Mouse (Mus musculus) neural tube, embryonic 12.5 days (tissue): ENCODE measurements around the gene Mtmr2. TPM values are rescaled to one million over a fixed set of nuclear protein-coding genes. Genes with fewer than 3 reads are reported as not detected.
"Not testable (repeated sequence)": the region's sequence is repeated elsewhere in the genome, so short reads cannot be mapped to it uniquely, and the experiment has no call there.

Experiments
- ATAC-seq: fragments of 200-750 bp; cut with Nextera tagmentation; 2 replicates; pipeline ENCODE4 v1.8.0; 2017; ENCODE audit warnings: low read depth, mild to moderate bottlenecking, moderate TSS enrichment, moderate library complexity; ENCODE audit not compliant: low FRiP score
- H3K27ac ChIP-seq: fragments of 300-500 bp; sonication (generic); 2 replicates; pipeline ENCODE4 v1.5.1; 2016
- H3K27me3 ChIP-seq: fragments of 300-500 bp; sonication (generic); replicated peaks from 2 replicates; pipeline ENCODE4 v1.6.1; 2016; ENCODE audit warnings: mild to moderate bottlenecking
- H3K36me3 ChIP-seq: fragments of 300-500 bp; sonication (generic); 2 replicates; pipeline ENCODE4 v1.6.1; 2016; ENCODE audit warnings: mild to moderate bottlenecking
- H3K4me1 ChIP-seq: fragments of 300-500 bp; sonication (generic); 2 replicates; pipeline ENCODE4 v1.6.1; 2016
- H3K4me2 ChIP-seq: fragments of 300-500 bp; sonication (generic); replicated peaks from 2 replicates; pipeline ENCODE4 v1.6.1; 2016; ENCODE audit warnings: mild to moderate bottlenecking
- H3K4me3 ChIP-seq: fragments of 300-500 bp; sonication (generic); 2 replicates; pipeline ENCODE4 v1.5.1; 2016
- H3K9ac ChIP-seq: fragments of 300-500 bp; sonication (generic); 2 replicates; pipeline ENCODE4 v1.6.1; 2016; ENCODE audit warnings: mild to moderate bottlenecking
- H3K9me3 ChIP-seq: fragments of 300-500 bp; sonication (generic); 2 replicates; pipeline ENCODE4 v1.6.1; 2016; ENCODE audit warnings: mild to moderate bottlenecking
- WGBS: fragments of 180-500 bp; shearing (Covaris S2); methylation state at CpG from one replicate; pipeline ENCODE4 v1.1.7; 2016; 5-methylcytosine and 5-hydroxymethylcytosine counted together
- polyA plus RNA-seq: library from polyadenylated mRNA; unstranded; fragments of >200 nt; fragmentation: Nextera tagmentation; extraction: Ambion mirVana; gene quantifications from 2 replicates; pipeline ENCODE4 v1.2.1, GENCODE M21; 2016

Mtmr2 gene
- polyA plus RNA-seq, 1 experiment from 2014 or later, result 70.2 TPM

GRCm38 (mm10) chr9:13752543-13752942 lies 4.3 kb downstream of the Mtmr2 start:
- 91% methylated on average over 4 of the region's 4 CpGs for WGBS

GRCm38 (mm10) chr9:13760430-13760829 lies 12.2 kb downstream of the Mtmr2 start:
- H3K9ac ChIP-seq, result no peak overlapping the region
- no peaks in the 10 kb centered on the region for H3K36me3 ChIP-seq
- no peak for ATAC-seq
- no peaks in the 10 kb centered on the region for H3K27me3 ChIP-seq
- no peak overlapping the region for H3K4me3 ChIP-seq
- 95% methylated on average over 3 of the region's 3 CpGs for WGBS
- H3K27ac ChIP-seq, result no peak overlapping the region
- H3K4me2 ChIP-seq, result no peak overlapping the region
- H3K4me1 ChIP-seq, result no peaks in the 10 kb centered on the region
- no peaks in the 10 kb centered on the region for H3K9me3 ChIP-seq

More at GRCm38 (mm10) chr9:13752543-13752942, 4.3 kb downstream of the Mtmr2 start:
- H3K9ac ChIP-seq, result no peak overlapping the region
- ATAC-seq, result no peak
- peaks cover 3% of the 10 kb centered on the region; the same call in 1 of the 2 replicates for H3K4me1 ChIP-seq
- no peaks in the 10 kb centered on the region for H3K27me3 ChIP-seq
- H3K36me3 ChIP-seq, result no peaks in the 10 kb centered on the region
- H3K27ac ChIP-seq, result no peak overlapping the region
- H3K4me2 ChIP-seq, result no peak overlapping the region
- H3K9me3 ChIP-seq, result no peaks in the 10 kb centered on the region; the same call in 1 of the 2 replicates
- H3K4me3 ChIP-seq, result no peak overlapping the region

GRCm38 (mm10) chr9:13765624-13766023 lies 17.4 kb downstream of the Mtmr2 start:
- no peak for ATAC-seq
- Histone ChIP-seq H3K36me3 (no peaks in the 10 kb centered on the region), H3K9ac (no peak overlapping the region), H3K27ac (no peak overlapping the region), H3K27me3 (no peaks in the 10 kb centered on the region), H3K4me3 (no peak overlapping the region), H3K4me2 (no peak overlapping the region), H3K9me3 (no peaks in the 10 kb centered on the region), H3K4me1 (no peaks in the 10 kb centered on the region)
- WGBS, result 76% methylated on average over 2 of the region's 2 CpGs

- 83% methylated on average over 7 of the region's 7 CpGs for WGBS
- no peaks in the 10 kb centered on the region for H3K4me1 ChIP-seq
- no peaks in the 10 kb centered on the region for H3K27me3 ChIP-seq
- no peak overlapping the region for H3K4me3 ChIP-seq
- no peak for ATAC-seq
- no peak overlapping the region for H3K4me2 ChIP-seq
- no peaks in the 10 kb centered on the region for H3K9me3 ChIP-seq
- no peak overlapping the region for H3K9ac ChIP-seq
- no peak overlapping the region for H3K27ac ChIP-seq
- no peaks in the 10 kb centered on the region for H3K36me3 ChIP-seq
Measured at GRCm38 (mm10) chr9:13766570-13766969, 18.4 kb downstream of the Mtmr2 start.

- Histone ChIP-seq H3K27me3 (no peaks in the 10 kb centered on the region), H3K36me3 (no peaks in the 10 kb centered on the region), H3K4me3 (no peak overlapping the region), H3K4me1 (no peaks in the 10 kb centered on the region), H3K4me2 (no peak overlapping the region), H3K9ac (no peak overlapping the region), H3K27ac (no peak overlapping the region), H3K9me3 (no peaks in the 10 kb centered on the region)
- ATAC-seq, result no peak
- WGBS, result 97% methylated on average over 1 of the region's 1 CpGs
Measured at GRCm38 (mm10) chr9:13774732-13775131, 26.5 kb downstream of the Mtmr2 start.

- no peak for ATAC-seq
- Histone ChIP-seq H3K9ac (no peak overlapping the region), H3K4me3 (no peak overlapping the region), H3K4me2 (no peak overlapping the region), H3K9me3 (no peaks in the 10 kb centered on the region), H3K27me3 (no peaks in the 10 kb centered on the region), H3K27ac (no peak overlapping the region), H3K4me1 (no peaks in the 10 kb centered on the region), H3K36me3 (peaks cover 20% of the 10 kb centered on the region)
- WGBS, result 93% methylated on average over 1 of the region's 1 CpGs
Measured at GRCm38 (mm10) chr9:13781985-13782384, 33.8 kb downstream of the Mtmr2 start.

- H3K36me3 ChIP-seq, result peaks cover 22% of the 10 kb centered on the region
- WGBS, result 96% methylated on average over 8 of the region's 8 CpGs
- not testable (repeated sequence) for H3K4me1 ChIP-seq, H3K4me2 ChIP-seq, H3K4me3 ChIP-seq, H3K9ac ChIP-seq, H3K9me3 ChIP-seq, H3K27me3 ChIP-seq, H3K27ac ChIP-seq, ATAC-seq
Measured at GRCm38 (mm10) chr9:13790864-13791263, 42.7 kb downstream of the Mtmr2 start.

- ATAC-seq, result no peak
- Histone ChIP-seq H3K27me3 (no peaks in the 10 kb centered on the region), H3K4me1 (no peaks in the 10 kb centered on the region), H3K27ac (no peak overlapping the region), H3K36me3 (peaks cover 18% of the 10 kb centered on the region), H3K4me2 (no peak overlapping the region), H3K9ac (no peak overlapping the region), H3K9me3 (no peaks in the 10 kb centered on the region), H3K4me3 (no peak overlapping the region)
- WGBS, result 86% methylated on average over 1 of the region's 1 CpGs
Measured at GRCm38 (mm10) chr9:13794302-13794701, 46.1 kb downstream of the Mtmr2 start.

- WGBS, result 94% methylated on average over 2 of the region's 2 CpGs
- Histone ChIP-seq H3K4me2 (no peak overlapping the region), H3K9me3 (no peaks in the 10 kb centered on the region), H3K27me3 (no peaks in the 10 kb centered on the region), H3K27ac (no peak overlapping the region), H3K4me1 (no peaks in the 10 kb centered on the region), H3K36me3 (peaks cover 22% of the 10 kb centered on the region), H3K4me3 (no peak overlapping the region), H3K9ac (no peak overlapping the region)
- ATAC-seq, result no peak
Measured at GRCm38 (mm10) chr9:13794756-13795155, 46.5 kb downstream of the Mtmr2 start.

- WGBS, result 68% methylated on average over 1 of the region's 1 CpGs
- ATAC-seq, result no peak
- H3K36me3 ChIP-seq, result peaks cover 66% of the 10 kb centered on the region
Measured at GRCm38 (mm10) chr9:13804480-13804879, 56.3 kb downstream of the Mtmr2 start.

GRCm38 (mm10) chr9:13806854-13807253 lies 58.6 kb downstream of the Mtmr2 start:
- H3K27ac ChIP-seq, result no peak overlapping the region
- H3K4me3 ChIP-seq, result no peak overlapping the region
- no peak overlapping the region for H3K9ac ChIP-seq
- 94% methylated on average over 7 of the region's 7 CpGs for WGBS
- H3K36me3 ChIP-seq, result peaks cover 71% of the 10 kb centered on the region
- H3K4me2 ChIP-seq, result no peak overlapping the region
- no peak for ATAC-seq
- H3K9me3 ChIP-seq, result no peaks in the 10 kb centered on the region
- no peaks in the 10 kb centered on the region for H3K27me3 ChIP-seq
- H3K4me1 ChIP-seq, result no peaks in the 10 kb centered on the region

More at GRCm38 (mm10) chr9:13804480-13804879, 56.3 kb downstream of the Mtmr2 start:
- no peaks in the 10 kb centered on the region for H3K4me1 ChIP-seq
- H3K27me3 ChIP-seq, result no peaks in the 10 kb centered on the region
- no peaks in the 10 kb centered on the region for H3K9me3 ChIP-seq
- no peak overlapping the region for H3K4me2 ChIP-seq
- H3K9ac ChIP-seq, result no peak overlapping the region
- no peak overlapping the region for H3K27ac ChIP-seq
- H3K4me3 ChIP-seq, result no peak overlapping the region

GRCm38 (mm10) chr9:13807657-13808056 lies 59.4 kb downstream of the Mtmr2 start:
- Histone ChIP-seq H3K36me3 (peaks cover 72% of the 10 kb centered on the region), H3K9ac (no peak overlapping the region), H3K9me3 (no peaks in the 10 kb centered on the region), H3K4me1 (no peaks in the 10 kb centered on the region), H3K27ac (no peak overlapping the region), H3K4me2 (no peak overlapping the region), H3K27me3 (no peaks in the 10 kb centered on the region), H3K4me3 (no peak overlapping the region)
- ATAC-seq, result no peak
- WGBS, result 93% methylated on average over 5 of the region's 5 CpGs

- H3K4me1 ChIP-seq, result no peaks in the 10 kb centered on the region
- no peak overlapping the region for H3K4me3 ChIP-seq
- no peak for ATAC-seq
- peaks cover 69% of the 10 kb centered on the region for H3K36me3 ChIP-seq
- H3K27me3 ChIP-seq, result no peaks in the 10 kb centered on the region
- no peak overlapping the region for H3K9ac ChIP-seq
- H3K27ac ChIP-seq, result no peak overlapping the region
- no peak overlapping the region for H3K4me2 ChIP-seq
- H3K9me3 ChIP-seq, result no peaks in the 10 kb centered on the region
Measured at GRCm38 (mm10) chr9:13809937-13810336, 61.7 kb downstream of the Mtmr2 start.
